Mouse (Mus musculus) brown adipose tissue, adult 24 weeks (tissue): ENCODE data around the gene Znrf2. TPM values are rescaled to one million over a fixed set of nuclear protein-coding genes. Genes with fewer than 3 reads are reported as not detected.
"Not testable (repeated sequence)": the region's sequence is repeated elsewhere in the genome, so short reads cannot be mapped to it uniquely, and the experiment has no call there.

ENCODE experiments used
- H3K27ac ChIP-seq: fragments of 200-500 bp; replicated peaks from 2 replicates; pipeline ENCODE4 v1.5.1; 2012; ENCODE audit warnings: low read depth, mild to moderate bottlenecking, low read length
- H3K4me1 ChIP-seq: fragments of 200-500 bp; 2 replicates; pipeline ENCODE4 v1.6.1; 2012; ENCODE audit warnings: low read length, mixed read lengths; ENCODE audit not compliant: control insufficient read depth, insufficient read depth, insufficient read length
- H3K4me3 ChIP-seq: fragments of 200-500 bp; 2 replicates; pipeline ENCODE4 v1.5.1; 2012; ENCODE audit warnings: low read depth, mild to moderate bottlenecking, low read length, moderate library complexity; ENCODE audit not compliant: insufficient read depth
- polyA plus RNA-seq: library from polyadenylated mRNA; stranded (reverse); fragments of >200 nt; gene quantifications from 2 replicates; pipeline ENCODE4 v1.2.4, GENCODE M21; 2012; ENCODE audit not compliant: missing spikeins, insufficient read depth, insufficient read length

Znrf2 gene
- polyA plus RNA-seq, 1 experiment: 40.8 TPM

DNA sequence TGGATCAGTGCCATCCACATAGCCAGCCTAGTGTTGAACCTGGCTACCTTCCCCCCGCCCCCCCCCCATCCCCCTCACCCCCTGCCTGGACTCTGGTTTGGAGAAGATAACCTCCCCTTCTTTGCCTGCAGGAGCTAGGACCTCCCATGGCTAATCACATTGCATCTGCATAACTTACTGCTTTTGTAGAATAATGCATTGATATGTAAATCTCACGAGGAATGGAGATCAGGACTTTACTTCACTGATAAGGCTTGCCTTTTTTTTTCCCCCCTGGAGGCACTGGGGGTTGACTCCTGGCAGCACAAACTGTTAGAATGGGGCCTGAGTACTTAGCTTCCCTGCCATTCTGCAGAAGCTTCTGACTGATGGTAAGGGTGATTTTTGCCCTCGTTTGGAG is 36.0 kb downstream of the Znrf2 start:
- Histone ChIP-seq H3K4me3 (no peak overlapping the region), H3K27ac (no peak overlapping the region), H3K4me1 (peaks cover 13% of the 10 kb centered on the region)

DNA sequence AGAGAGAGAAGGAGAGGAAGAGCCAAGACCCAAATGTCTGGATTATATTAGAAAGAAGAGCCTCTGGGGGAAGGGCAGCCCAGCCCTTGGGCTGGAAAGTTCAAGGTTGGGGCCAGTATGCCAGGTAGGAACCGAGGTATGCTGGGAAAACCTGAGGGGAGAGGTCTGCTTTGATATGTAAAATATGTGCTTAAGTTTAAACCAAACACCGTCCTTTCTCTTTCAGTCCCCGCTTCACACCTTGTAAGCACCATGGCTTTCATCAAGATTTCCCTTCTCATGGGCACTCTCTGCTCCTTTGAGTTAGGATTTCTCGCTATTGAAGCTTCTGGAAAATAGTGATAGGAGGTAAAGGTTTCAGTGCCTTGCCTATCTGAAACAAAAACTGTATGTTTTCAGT is 38.1 kb downstream of the Znrf2 start:
- H3K4me3 ChIP-seq: no peak overlapping the region
- peaks cover 13% of the 10 kb centered on the region for H3K4me1 ChIP-seq
- peak overlapping the region; percentile 50 for H3K27ac ChIP-seq

DNA sequence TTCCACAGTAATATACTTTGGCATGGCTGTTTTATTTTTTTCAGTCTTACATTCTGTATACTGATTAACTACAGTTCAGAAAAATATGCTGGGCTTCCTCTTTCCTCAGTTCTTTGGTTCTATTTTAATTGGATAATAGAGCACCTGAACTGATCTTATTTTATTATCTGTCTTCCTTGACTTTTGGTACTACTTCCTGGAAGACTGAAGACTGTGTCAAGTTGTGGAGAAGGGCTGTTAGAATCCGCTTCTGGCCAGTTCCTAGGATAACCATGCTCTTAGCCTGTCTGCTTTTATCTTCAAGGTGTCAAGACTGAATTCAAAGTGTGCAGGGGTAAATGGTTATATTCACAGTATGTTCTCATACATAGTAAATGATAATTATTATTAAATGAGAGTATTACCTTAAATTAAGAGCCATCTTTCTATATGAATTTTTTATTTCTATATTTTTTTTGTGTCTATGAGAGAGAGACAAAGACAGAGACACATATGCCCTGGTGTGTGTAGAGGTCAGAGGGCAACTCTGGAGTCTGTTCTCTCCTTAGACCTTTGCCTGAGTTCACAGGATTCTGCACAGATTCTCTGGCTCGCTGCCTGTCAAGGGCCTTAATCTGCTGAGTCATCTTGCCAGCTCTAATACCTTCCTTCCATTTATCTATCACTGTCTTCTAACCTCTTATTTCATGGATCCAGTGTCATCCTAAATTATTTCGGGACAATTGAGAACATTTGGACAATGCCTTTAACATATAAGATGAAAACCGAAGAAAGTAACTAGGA is 39.3 kb downstream of the Znrf2 start:
- Histone ChIP-seq H3K4me1 (peaks cover 19% of the 10 kb centered on the region), H3K27ac (peak overlapping the region; percentile 67)

DNA sequence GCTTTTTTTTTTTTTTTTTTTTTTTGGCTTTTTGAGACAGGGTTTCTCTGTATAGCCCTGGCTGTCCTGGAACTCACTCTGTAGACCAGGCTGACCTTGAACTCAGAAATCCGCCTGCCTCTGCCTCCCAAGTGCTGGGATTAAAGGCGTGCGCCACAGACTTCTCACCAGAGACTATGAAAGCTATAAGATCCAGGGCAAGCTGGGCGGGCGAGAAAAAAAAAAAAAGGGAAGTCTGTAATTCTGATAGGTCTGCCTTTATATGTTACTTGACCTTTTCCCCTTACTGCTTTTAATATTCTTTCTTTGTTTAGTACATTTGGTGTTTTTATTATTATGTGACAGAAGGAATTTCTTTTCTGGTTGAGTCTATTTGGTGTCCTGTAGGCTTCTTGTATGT is 42.4 kb downstream of the Znrf2 start:
- not testable (repeated sequence) for H3K4me3 ChIP-seq, H3K4me1 ChIP-seq, H3K27ac ChIP-seq

More for the DNA sequence above, 39.3 kb downstream of the Znrf2 start:
- no peak overlapping the region for H3K4me3 ChIP-seq

DNA sequence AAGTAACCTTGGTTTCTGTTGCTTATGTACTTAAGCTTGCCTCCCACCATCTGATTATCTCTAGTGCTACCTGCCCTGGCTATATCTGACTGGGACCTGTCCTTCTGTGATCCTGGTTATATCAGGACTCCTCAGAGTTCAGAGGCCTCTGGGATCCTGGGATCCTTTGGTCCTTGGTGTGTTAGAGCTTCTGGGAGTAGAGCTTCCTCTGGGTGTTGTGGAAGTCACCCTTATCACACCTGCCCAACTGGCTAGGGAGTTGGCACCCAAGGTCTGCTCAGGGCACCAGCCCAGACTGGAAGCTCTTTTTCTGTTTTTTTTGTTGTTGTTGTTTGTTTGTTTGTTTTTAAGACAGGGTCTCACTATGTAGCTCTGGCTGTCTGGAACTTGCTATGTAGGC is 43.5 kb downstream of the Znrf2 start:
- H3K4me3 ChIP-seq: no peak overlapping the region
- H3K4me1 ChIP-seq: peaks cover 9% of the 10 kb centered on the region
- no peak overlapping the region for H3K27ac ChIP-seq

DNA sequence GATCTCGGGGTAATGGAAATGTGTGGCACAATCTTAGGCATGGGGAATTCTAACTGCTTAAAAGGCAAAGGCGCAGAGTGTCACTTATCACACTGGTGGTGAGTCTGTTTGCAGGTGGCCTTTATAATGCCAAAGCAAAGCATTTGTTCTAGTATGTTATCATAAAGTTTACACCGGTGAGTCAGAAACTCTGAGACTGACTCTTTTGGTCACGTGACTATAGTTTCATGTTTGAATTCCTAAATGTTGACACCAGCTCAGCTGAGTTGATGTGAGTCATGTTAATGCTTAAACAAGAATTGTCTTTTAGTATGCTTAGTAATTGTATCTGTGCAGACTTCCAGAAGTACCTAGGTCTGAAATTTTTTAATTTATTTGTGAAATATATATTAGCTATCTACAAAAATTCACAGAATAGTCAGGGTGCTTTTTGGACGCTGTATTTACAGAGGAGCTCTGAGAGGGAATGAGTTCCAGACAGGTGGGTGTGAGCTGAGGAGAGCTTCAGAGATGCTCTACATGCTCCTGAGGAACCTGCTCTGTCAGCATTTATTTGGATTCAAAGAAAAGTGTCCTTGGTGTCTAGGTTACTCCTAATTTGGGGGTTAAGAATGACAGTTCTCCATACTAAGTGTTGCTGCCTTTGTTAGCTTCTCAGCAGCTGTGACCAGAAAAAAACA is 50.2 kb downstream of the Znrf2 start:
- peak overlapping the region; percentile 10; the same call in 1 of the 2 replicates for H3K27ac ChIP-seq
- no peak overlapping the region for H3K4me3 ChIP-seq
- 0 out of 2 replicates have a peak, but pooled peaks cover 5% of the 10 kb centered on the region for H3K4me1 ChIP-seq

DNA sequence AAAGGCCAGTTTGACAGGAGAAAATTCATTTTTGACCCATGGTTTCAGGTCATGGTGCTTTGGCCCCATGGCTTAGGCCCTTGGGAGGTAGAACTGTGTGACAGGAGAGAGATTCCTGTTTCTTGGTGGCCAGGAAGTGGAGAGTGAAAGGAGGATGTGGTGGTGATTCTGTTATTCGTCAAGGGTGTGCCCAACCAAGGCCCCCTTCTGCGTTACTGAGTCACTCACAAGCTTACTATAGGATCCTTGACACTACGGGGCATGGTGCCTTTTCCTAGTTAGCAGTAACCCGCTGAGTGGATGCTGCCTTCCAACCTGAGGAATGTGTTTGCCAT is 50.7 kb downstream of the Znrf2 start:
- Histone ChIP-seq H3K4me1 (0 out of 2 replicates have a peak, but pooled peaks cover 5% of the 10 kb centered on the region), H3K27ac (peak overlapping the region; percentile 10; the same call in 1 of the 2 replicates)

DNA sequence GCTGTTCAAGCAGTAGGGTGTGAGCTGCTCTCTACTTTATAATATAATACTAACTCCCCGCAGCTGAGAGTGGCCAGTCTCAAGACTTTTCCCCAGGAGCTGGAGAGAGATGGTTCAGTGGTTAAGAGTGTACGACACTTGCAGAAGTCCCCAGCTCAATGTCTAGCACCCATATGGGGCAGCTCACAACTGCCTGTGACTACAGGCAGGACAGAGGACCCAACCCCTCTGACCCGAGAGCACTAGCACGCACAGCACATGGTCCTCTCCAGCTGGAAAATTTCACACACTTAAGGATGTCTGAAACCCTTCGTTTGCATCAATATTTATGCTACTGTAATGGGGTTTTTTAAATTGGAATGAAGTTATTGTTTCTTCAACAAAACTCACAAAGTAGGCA is 56.3 kb downstream of the Znrf2 start:
- no peak overlapping the region for H3K27ac ChIP-seq
- H3K4me3 ChIP-seq: no peak overlapping the region
- no peaks in the 10 kb centered on the region; the same call in 1 of the 2 replicates for H3K4me1 ChIP-seq

More for the DNA sequence above, 50.7 kb downstream of the Znrf2 start:
- no peak overlapping the region for H3K4me3 ChIP-seq

DNA sequence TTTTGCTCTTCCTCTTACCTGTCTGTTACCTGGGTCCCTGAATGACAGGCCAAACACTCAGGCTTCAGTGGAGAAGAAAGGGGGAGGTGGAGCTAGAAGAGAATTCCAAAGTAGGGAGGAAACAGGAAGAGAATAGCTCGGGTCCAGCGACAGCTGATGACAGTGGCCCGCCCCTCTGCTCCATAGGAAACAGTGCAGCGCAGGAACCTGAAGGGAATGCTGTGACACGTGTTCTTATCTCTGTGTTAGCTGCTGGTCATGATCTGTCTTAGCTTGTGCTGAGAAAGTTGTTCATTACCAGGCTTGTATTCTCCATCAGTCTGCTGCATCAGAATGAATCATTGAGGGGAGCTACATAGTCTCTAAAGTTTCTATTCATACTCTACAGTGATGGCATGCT is 60.1 kb downstream of the Znrf2 start:
- peaks cover 6% of the 10 kb centered on the region for H3K4me1 ChIP-seq
- no peak overlapping the region for H3K4me3 ChIP-seq
- H3K27ac ChIP-seq: no peak overlapping the region

DNA sequence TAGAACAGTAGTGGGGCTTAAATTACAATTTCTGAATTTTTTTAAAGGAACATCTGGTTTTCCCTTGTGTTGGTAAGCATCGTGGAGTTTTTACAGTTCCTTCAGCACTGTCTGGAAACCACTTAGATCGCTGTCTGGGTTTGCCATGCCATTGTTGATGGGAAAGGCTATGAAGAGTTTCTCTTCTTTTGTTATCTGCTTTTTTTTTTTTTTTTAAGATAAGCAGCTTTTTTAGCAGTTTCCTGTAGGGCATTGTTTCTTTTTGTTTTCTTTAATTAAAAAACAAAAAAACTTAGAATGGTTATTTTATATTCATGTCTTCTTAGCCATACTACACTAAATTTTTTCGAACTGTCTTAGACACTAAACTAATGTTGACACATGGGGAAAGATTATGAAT is 60.9 kb downstream of the Znrf2 start:
- H3K4me1 ChIP-seq: peaks cover 6% of the 10 kb centered on the region
- no peak overlapping the region for H3K4me3 ChIP-seq
- no peak overlapping the region for H3K27ac ChIP-seq

DNA sequence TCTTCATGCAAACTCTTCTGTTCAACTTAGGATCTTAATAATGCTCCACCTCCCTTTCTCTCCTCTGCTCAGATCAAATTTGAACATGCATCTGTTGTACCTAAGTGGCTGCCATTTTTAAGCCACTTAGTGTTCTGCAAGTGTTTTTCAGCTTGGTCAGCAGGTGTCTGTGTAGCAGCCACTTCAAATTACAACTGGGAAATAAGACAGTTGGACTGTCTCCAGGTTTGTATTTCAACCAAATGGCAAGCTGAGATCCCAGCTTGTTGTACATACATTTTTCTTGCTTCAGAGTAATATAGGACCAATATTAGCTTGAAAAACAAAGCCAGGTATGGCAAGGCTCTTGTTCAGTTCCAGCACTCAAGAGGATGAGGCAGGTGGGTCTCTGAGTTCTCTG is 61.8 kb downstream of the Znrf2 start:
- H3K4me3 ChIP-seq: no peak overlapping the region
- no peak overlapping the region; the same call in 1 of the 2 replicates for H3K27ac ChIP-seq
- peaks cover 6% of the 10 kb centered on the region for H3K4me1 ChIP-seq

DNA sequence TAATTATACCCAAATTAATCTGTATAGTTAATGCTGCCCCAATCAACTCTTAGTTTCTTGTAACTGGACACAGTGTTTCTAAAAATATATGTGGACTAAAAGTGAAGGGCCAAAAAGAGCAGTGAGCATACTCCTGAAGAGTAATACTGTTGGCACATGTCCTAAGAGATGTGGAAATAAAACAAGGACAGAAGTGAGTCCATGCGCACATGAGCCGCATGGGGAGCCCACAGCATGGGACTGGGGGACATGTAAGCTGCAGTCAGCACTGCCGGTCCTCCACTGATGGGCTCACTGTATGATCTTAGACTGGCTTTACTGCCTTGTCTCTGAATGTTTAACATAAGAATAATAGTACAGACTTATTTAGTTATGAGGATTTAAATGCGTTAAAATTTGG is 63.4 kb downstream of the Znrf2 start:
- peaks cover 6% of the 10 kb centered on the region for H3K4me1 ChIP-seq
- H3K27ac ChIP-seq: no peak overlapping the region
- H3K4me3 ChIP-seq: no peak overlapping the region

DNA sequence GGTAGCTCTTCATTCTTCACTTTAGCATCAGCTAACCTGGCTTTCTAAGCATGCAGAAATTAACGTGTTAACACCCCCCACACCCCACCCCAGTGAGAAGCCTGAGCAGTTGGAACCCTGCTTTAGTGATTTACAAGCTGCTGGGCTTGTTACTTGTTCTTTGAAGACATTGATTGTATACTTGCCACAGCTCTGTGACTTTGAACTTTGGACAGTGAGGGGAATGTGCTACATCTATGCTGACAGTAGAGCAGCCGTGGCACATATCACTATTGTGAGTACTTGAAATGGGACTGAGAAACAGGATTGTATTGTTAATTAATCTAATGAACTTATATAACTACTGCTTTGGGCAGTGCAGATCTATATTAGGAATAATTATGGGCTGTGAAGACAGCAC is 66.7 kb downstream of the Znrf2 start:
- Histone ChIP-seq H3K4me1 (peaks cover 6% of the 10 kb centered on the region), H3K27ac (no peak overlapping the region), H3K4me3 (no peak overlapping the region)

DNA sequence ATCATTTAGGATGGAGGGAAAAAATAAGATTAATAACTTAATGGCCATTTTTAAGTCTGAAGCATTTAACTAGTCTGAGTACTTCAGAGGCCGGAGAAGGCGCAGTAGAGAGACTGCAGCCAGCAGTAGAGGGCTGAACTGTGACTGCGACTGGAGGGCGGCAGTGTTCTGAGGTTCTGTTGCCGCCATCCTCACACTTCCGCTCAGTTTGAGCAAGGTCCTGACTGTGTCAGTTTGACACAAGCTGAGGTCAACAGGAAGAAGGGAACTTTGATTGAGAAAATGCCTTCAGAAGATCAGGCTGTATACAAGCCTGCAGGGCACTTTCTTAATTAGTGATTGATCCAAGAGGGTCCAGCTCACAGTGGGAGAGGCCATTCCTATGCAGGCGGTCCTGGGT is 69.5 kb downstream of the Znrf2 start:
- no peak overlapping the region for H3K4me3 ChIP-seq
- no peak overlapping the region for H3K27ac ChIP-seq
- no peaks in the 10 kb centered on the region for H3K4me1 ChIP-seq

DNA sequence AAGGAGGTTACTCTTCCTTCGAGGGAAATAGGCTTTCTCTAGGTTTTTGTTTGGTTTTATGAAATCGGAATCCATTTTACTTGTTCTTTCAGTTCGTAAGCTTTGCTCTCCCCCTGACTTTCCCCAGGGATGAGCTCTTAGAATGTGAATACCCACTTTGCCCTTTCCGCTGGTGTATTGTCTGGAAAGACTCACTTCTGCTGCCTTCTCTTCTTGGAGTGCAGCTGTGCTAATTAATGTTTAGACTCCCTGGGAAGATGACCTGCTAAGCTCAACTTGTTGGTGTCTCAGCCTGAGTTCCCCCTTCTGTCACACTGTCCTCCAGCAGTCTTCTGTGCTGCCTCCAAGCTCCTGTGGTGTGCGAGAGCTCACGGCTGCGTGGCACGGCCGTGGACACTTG is 73.5 kb downstream of the Znrf2 start:
- Histone ChIP-seq H3K4me3 (no peak overlapping the region), H3K4me1 (no peaks in the 10 kb centered on the region), H3K27ac (no peak overlapping the region)

DNA sequence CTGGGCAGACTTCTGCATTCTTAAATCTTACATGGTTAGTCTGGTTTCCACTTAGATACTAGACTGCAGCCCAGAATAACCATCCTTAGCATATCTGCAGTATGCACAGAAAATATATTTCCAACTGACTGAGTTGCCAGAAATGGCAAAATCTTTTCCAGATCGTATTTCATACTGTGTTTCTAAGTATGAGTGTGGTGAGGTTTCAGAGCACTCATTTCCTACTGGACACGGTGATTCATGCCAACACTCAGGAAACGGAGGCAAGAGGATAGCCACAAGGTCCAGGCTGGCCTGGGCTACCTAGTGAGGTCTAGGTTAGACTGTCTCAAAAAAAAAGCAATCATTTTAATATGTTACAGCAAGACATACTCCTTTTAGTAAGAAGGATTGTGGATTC is 74.7 kb downstream of the Znrf2 start:
- Histone ChIP-seq H3K27ac (no peak overlapping the region), H3K4me1 (no peaks in the 10 kb centered on the region), H3K4me3 (no peak overlapping the region)
